Mouse (Mus musculus): Measurements from ENCODE around the gene Rab30.

DNA sequence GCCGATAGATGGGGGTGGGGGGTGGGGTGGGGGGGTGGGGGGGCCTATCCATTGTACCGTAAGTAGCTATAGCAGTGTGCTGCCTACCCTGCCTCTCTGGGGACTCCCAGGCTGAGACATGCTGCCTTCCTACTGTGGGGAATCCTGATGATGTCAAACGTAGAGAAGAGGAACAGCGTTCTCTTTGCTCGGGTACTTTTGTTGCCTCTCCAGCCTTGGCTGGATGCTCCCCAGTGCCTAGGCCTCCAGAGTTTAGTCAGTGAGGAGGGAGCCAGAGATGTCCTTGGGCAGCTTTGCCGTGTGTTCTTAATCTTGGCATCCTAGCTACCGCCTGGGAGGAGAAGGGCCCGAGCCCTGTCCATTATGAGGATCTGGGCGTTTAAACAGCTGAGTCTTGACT is 41.1 kb downstream of the Rab30 start:
- TF ChIP-seq CTCF (IDR thresholded peaks at IDR 0.05; ENCODE audit: borderline replicate concordance, extremely low read depth, insufficient read depth, insufficient read length) (no peak), POLR2A (IDR thresholded peaks at IDR 0.05; ENCODE audit: borderline replicate concordance, extremely low read depth, insufficient read depth, insufficient read length, poor library complexity, severe bottlenecking) (no peak)
